Mouse (Mus musculus) forebrain, embryonic 13.5 days (tissue): ENCODE results near the gene Nsf. TPM values are rescaled to one million over a fixed set of nuclear protein-coding genes. Genes with fewer than 3 reads are reported as not detected.
A peak's percentile ranks its signal among the peaks of the same experiment; 100 is the strongest.
"Not testable (repeated sequence)": the region's sequence is repeated elsewhere in the genome, so short reads cannot be mapped to it uniquely, and the experiment has no call there.

Experiments
- ATAC-seq: fragments of 200-750 bp; cut with Nextera tagmentation; 2 replicates; pipeline ENCODE4 v1.8.0; 2017
- H3K27ac ChIP-seq: fragments of 300-500 bp; sonication (generic); 2 replicates; pipeline ENCODE4 v1.5.1; 2015; ENCODE audit warnings: inconsistent platforms, mild to moderate bottlenecking, moderate library complexity
- H3K27me3 ChIP-seq: fragments of 300-500 bp; sonication (generic); 2 replicates; pipeline ENCODE4 v1.6.1; 2015; ENCODE audit warnings: mild to moderate bottlenecking, inconsistent platforms
- H3K36me3 ChIP-seq: fragments of 300-500 bp; sonication (generic); 2 replicates; pipeline ENCODE4 v1.6.1; 2015; ENCODE audit warnings: mild to moderate bottlenecking, inconsistent platforms; ENCODE audit not compliant: poor library complexity, severe bottlenecking
- H3K4me1 ChIP-seq: fragments of 300-500 bp; sonication (generic); 2 replicates; pipeline ENCODE4 v1.6.1; 2015; ENCODE audit warnings: inconsistent platforms
- H3K4me2 ChIP-seq: fragments of 300-500 bp; sonication (generic); 2 replicates; pipeline ENCODE4 v1.6.1; 2015; ENCODE audit warnings: inconsistent platforms, mild to moderate bottlenecking, moderate library complexity
- H3K4me3 ChIP-seq: fragments of 300-500 bp; sonication (generic); 2 replicates; pipeline ENCODE4 v1.5.1; 2015; ENCODE audit warnings: mild to moderate bottlenecking, inconsistent platforms
- H3K9ac ChIP-seq: fragments of 300-500 bp; sonication (generic); 2 replicates; pipeline ENCODE4 v1.6.1; 2015; ENCODE audit warnings: mild to moderate bottlenecking, inconsistent platforms
- H3K9me3 ChIP-seq: fragments of 300-500 bp; sonication (generic); replicated peaks from 2 replicates; pipeline ENCODE4 v1.6.1; 2016; ENCODE audit warnings: inconsistent platforms
- WGBS: fragments of 180-500 bp; shearing (Covaris S2); methylation state at CpG from one replicate; pipeline ENCODE4 v1.1.7; 2015; 5-methylcytosine and 5-hydroxymethylcytosine counted together
- polyA plus RNA-seq: library from polyadenylated mRNA; unstranded; fragments of >200 nt; fragmentation: Nextera tagmentation; extraction: Ambion mirVana; gene quantifications from 2 replicates; pipeline ENCODE4 v1.2.1, GENCODE M21; 2015

Gene Nsf
- polyA plus RNA-seq = 68.1 and 76.7 TPM in 2 replicates

DNA sequence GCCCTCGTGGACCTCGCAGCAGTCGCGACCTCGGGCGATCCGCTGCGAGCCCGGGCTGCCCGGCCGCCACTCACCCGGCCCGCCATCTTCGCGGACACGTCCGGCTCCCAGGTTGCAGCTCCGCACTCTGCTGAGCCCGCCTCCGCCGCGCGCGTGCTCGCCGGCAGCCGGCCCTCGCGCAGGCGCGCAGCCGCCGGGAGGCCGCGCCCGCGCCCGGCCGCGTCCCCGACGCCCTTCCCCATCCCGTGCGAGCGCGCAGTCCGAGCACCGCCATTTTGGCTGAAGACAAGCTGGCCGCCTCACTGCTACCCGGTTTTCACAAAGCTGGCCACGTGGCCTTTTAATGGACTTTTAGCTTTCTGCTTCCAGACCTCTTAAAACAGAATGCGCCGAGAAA lies at the start of gene Nsf:
Gene Nsf, minus strand, starts transcription at position 161 of the 397 bp plus-strand sequence.
- under 1% methylated on average over 41 of the region's 53 CpGs for WGBS
- no peaks in the 10 kb centered on the region for H3K9me3 ChIP-seq

DNA sequence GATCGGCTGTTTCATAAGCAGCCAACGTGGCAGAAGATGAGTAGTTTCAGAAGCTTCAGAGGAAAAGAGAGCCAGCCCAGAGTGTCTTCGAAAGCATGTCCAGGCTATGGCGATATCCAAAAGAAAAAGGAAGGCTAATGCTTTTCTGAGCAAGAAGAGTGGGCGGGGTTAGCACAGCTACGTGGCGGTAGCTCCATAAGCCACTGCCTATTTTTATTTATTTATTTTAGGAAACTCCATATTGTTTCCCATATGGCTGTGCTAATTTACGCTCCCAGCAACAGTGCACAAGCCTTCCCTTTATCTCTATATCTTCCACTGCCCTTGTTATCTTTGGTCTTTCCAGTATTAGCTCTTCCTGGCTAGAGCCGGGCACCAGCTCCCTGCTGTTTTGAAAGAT lies 49.5 kb upstream of the Nsf start:
- no peak overlapping the region for H3K4me2 ChIP-seq
- H3K9me3 ChIP-seq = no peaks in the 10 kb centered on the region
- no peaks in the 10 kb centered on the region for H3K4me1 ChIP-seq
- H3K27me3 ChIP-seq = no peaks in the 10 kb centered on the region
- H3K9ac ChIP-seq = no peak overlapping the region
- H3K36me3 ChIP-seq = no peaks in the 10 kb centered on the region
- no peak overlapping the region for H3K27ac ChIP-seq
- no peak for ATAC-seq
- WGBS = 74% methylated on average over 9 of the region's 9 CpGs
- no peak overlapping the region for H3K4me3 ChIP-seq

More for the DNA sequence above, at the start of gene Nsf:
- no peaks in the 10 kb centered on the region for H3K27me3 ChIP-seq
- peaks cover 20% of the 10 kb centered on the region for H3K4me1 ChIP-seq
- peak within 1 kb of the TSS; percentile 73 for H3K4me2 ChIP-seq
- ATAC-seq = peak; percentile 95
- H3K4me3 ChIP-seq = peak within 1 kb of the TSS; percentile 82
- H3K36me3 ChIP-seq = no peaks in the 10 kb centered on the region
- H3K27ac ChIP-seq = peak within 1 kb of the TSS; percentile 48
- H3K9ac ChIP-seq = peak within 1 kb of the TSS; percentile 88

GRCm38 (mm10) chr11:104002191-104002590 lies 48.3 kb upstream of the Nsf start:
- Histone ChIP-seq H3K9ac (no peak overlapping the region), H3K27me3 (no peaks in the 10 kb centered on the region), H3K4me2 (no peak overlapping the region), H3K4me3 (no peak overlapping the region), H3K27ac (no peak overlapping the region), H3K4me1 (no peaks in the 10 kb centered on the region), H3K9me3 (no peaks in the 10 kb centered on the region), H3K36me3 (no peaks in the 10 kb centered on the region)
- no peak for ATAC-seq
- WGBS = 87% methylated on average over 5 of the region's 5 CpGs

DNA sequence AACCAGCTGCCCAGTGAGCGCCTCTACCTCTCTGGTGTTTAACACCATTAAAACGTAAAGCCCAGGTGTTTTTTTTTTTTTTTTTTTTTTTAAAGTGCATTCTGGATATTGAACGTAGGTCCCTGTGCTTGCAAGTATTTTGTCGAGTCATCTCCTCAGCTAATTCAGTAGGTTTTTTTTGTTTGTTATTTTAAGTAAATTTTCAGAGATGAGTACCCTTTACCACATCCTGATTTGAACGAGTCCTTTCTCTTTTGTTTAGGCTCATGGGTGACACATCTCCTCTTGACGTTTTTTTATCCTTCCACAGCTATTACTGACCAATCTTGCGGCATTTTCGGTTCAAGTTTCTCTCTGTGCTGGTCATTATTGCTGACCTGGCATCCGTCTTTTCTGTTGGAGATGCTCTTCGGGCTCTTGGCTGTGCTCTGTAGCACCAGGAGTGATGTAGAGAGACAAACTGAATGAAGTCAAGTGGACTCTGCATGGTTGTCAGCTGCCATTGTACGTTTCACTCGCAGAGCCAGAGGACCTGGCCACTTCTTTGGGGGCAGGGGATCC lies 47.6 kb upstream of the Nsf start:
- no peaks in the 10 kb centered on the region for H3K9me3 ChIP-seq
- no peak overlapping the region for H3K4me3 ChIP-seq

GRCm38 (mm10) chr11:104000667-104001394 lies 47.0 kb upstream of the Nsf start:
- Histone ChIP-seq H3K4me3 (no peak overlapping the region), H3K9me3 (no peaks in the 10 kb centered on the region), H3K4me2 (no peak overlapping the region), H3K27me3 (no peaks in the 10 kb centered on the region), H3K9ac (no peak overlapping the region), H3K27ac (no peak overlapping the region), H3K36me3 (no peaks in the 10 kb centered on the region), H3K4me1 (no peaks in the 10 kb centered on the region)
- WGBS = 84% methylated on average over 9 of the region's 9 CpGs
- no peak for ATAC-seq

More for the DNA sequence above, 47.6 kb upstream of the Nsf start:
- Histone ChIP-seq H3K36me3 (no peaks in the 10 kb centered on the region), H3K9ac (no peak overlapping the region), H3K4me2 (no peak overlapping the region), H3K27ac (no peak overlapping the region), H3K4me1 (no peaks in the 10 kb centered on the region), H3K27me3 (no peaks in the 10 kb centered on the region)
- 85% methylated on average over 12 of the region's 12 CpGs for WGBS
- no peak for ATAC-seq

DNA sequence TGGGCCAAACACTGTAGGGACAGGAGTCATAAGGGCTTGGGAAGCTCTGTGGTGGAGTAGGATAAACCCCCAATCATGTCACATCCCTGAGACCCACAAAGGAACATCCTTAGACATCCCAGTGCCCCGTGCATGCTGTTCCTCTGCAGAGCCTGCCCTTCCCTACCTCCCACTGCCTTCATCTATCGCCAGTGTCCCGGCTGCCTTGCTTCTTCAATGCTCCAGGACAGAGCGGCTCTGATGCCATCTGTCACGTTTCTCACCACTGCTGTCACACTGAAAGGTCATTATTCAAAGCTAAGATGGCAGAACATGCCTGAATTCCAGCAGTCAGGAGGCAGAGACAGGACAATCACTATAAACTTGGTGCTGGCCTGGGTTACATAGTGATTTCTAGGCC lies 44.9 kb upstream of the Nsf start:
- no peak overlapping the region for H3K4me3 ChIP-seq
- 69% methylated on average over 5 of the region's 5 CpGs for WGBS
- H3K27ac ChIP-seq = no peak overlapping the region
- H3K4me2 ChIP-seq = no peak overlapping the region
- no peaks in the 10 kb centered on the region for H3K27me3 ChIP-seq
- H3K36me3 ChIP-seq = no peaks in the 10 kb centered on the region
- no peak for ATAC-seq
- no peak overlapping the region for H3K9ac ChIP-seq
- H3K4me1 ChIP-seq = no peaks in the 10 kb centered on the region
- H3K9me3 ChIP-seq = no peaks in the 10 kb centered on the region

- no peaks in the 10 kb centered on the region for H3K4me1 ChIP-seq
- WGBS = 13% methylated on average over 5 of the region's 5 CpGs
- H3K9me3 ChIP-seq = no peaks in the 10 kb centered on the region
- H3K9ac ChIP-seq = no peak overlapping the region
- no peak overlapping the region for H3K4me2 ChIP-seq
- no peaks in the 10 kb centered on the region for H3K27me3 ChIP-seq
- ATAC-seq = 0 out of 2 replicates have a peak, but pooled peaks have one; percentile 48
- no peak overlapping the region for H3K4me3 ChIP-seq
- H3K36me3 ChIP-seq = no peaks in the 10 kb centered on the region
- no peak overlapping the region for H3K27ac ChIP-seq
Observed at GRCm38 (mm10) chr11:103997385-103997784, 43.5 kb upstream of the Nsf start.

GRCm38 (mm10) chr11:103992638-103993037 lies 38.8 kb upstream of the Nsf start:
- Histone ChIP-seq H3K9me3 (no peaks in the 10 kb centered on the region), H3K27ac (no peak overlapping the region), H3K4me1 (peaks cover 7% of the 10 kb centered on the region), H3K9ac (no peak overlapping the region), H3K4me2 (no peak overlapping the region), H3K36me3 (0 out of 2 replicates have a peak, but pooled peaks cover 4% of the 10 kb centered on the region), H3K4me3 (no peak overlapping the region), H3K27me3 (no peaks in the 10 kb centered on the region)
- ATAC-seq = no peak
- 78% methylated on average over 4 of the region's 4 CpGs for WGBS

DNA sequence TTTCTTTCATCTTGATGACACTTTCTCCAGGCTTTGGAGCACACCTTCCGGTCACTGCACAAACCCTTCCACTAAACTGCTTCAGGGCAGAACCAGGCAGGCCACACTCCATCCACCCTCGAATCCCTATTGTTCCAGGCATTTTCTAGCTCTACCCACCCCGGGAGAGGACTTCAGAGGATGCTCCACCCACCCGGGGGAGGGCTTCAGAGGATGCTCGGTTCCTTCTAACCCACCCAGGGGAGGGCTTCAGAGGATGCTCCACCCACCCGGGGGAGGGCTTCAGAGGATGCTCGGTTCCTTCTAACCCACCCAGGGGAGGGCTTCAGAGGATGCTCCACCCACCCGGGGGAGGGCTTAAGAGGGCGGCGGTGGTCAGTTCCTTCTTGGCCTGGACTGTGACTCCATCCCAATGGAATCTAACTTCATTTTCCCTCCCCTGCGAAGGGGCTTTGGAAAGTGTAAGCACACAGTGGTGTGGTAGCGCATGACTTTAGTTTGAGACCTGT lies 36.2 kb upstream of the Nsf start:
- not testable (repeated sequence) for H3K4me2 ChIP-seq, H3K27ac ChIP-seq, H3K4me3 ChIP-seq, H3K27me3 ChIP-seq, H3K9ac ChIP-seq, H3K4me1 ChIP-seq, H3K9me3 ChIP-seq
- H3K36me3 ChIP-seq = peaks cover 16% of the 10 kb centered on the region
- WGBS = 9% methylated on average over 12 of the region's 12 CpGs
- peak; percentile 73 for ATAC-seq

GRCm38 (mm10) chr11:103987423-103987822 lies 33.6 kb upstream of the Nsf start:
- Histone ChIP-seq H3K27ac (no peak overlapping the region), H3K4me1 (peaks cover 7% of the 10 kb centered on the region), H3K36me3 (peaks cover 42% of the 10 kb centered on the region), H3K9ac (no peak overlapping the region), H3K4me2 (no peak overlapping the region), H3K4me3 (no peak overlapping the region), H3K9me3 (no peaks in the 10 kb centered on the region), H3K27me3 (no peaks in the 10 kb centered on the region)
- 26% methylated on average over 8 of the region's 8 CpGs for WGBS
- ATAC-seq = peak; percentile 79

DNA sequence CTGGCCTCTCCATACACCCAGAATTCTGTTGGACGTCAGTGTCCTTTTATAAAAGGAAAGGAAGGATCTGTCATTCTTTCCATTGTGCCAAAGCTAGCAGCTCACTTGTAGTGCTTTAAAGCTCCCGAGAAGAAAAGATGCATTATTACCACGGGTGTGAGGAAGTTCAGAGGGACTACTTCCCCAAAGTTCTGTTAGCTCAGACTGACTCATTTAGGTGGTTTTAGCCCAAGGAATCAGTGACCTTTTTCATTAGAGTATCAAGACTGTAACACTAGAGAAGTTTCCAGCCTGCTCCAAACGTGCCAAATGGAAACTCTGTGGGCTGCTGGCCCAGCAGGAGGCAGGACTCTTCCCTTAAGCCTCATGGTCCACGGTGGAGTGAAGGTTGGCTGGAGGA lies 30.2 kb upstream of the Nsf start:
- H3K4me3 ChIP-seq = no peak overlapping the region
- no peaks in the 10 kb centered on the region for H3K4me1 ChIP-seq
- WGBS = 64% methylated on average over 5 of the region's 5 CpGs
- H3K4me2 ChIP-seq = no peak overlapping the region
- H3K9me3 ChIP-seq = no peaks in the 10 kb centered on the region
- no peak overlapping the region for H3K9ac ChIP-seq
- H3K36me3 ChIP-seq = peaks cover 72% of the 10 kb centered on the region
- ATAC-seq = no peak
- H3K27ac ChIP-seq = no peak overlapping the region
- H3K27me3 ChIP-seq = no peaks in the 10 kb centered on the region

GRCm38 (mm10) chr11:103981826-103982225 lies 28.0 kb upstream of the Nsf start:
- 78% methylated on average over 5 of the region's 5 CpGs for WGBS

More at GRCm38 (mm10) chr11:103981826-103982225, 28.0 kb upstream of the Nsf start:
- H3K4me2 ChIP-seq = no peak overlapping the region
- H3K27ac ChIP-seq = no peak overlapping the region
- H3K9ac ChIP-seq = no peak overlapping the region
- no peaks in the 10 kb centered on the region for H3K4me1 ChIP-seq
- no peak overlapping the region for H3K4me3 ChIP-seq
- H3K36me3 ChIP-seq = peaks cover 92% of the 10 kb centered on the region
- no peaks in the 10 kb centered on the region for H3K27me3 ChIP-seq
- ATAC-seq = no peak
- H3K9me3 ChIP-seq = no peaks in the 10 kb centered on the region
